Mouse (Mus musculus) right cerebral cortex, postnatal 14 days (tissue): ENCODE measurements at regions not wholly inside any gene's neighbourhood (a gene's known extent, or its start where the extent isn't known, plus 50 kb on each side); places are given as distances from the start of the nearest gene placed in this dataset.

Source experiments
- DNase-seq: peaks from one replicate; pipeline ENCODE4 v3.0.0; 2022

DNA sequence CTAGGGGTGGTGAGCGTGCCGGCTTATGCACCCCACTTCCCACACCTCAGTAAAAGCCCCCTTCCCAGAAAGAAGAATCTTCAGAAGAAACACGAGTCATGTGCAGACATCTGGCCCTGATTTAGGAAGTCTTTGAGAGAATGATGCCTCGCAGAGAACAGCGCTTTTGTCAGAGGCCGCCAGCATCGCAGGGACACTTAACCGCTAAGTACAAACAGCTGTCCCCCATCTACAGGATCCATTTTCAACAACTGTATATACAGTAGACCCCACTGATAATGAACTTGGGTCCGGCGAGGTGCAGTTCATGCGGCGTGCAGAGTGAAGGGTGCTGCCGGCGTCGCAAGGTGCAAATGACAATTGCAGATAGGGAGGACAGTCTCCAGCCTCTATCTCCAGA lies 85.4 kb upstream of the Rbm19 start:
- no peak for DNase-seq

DNA sequence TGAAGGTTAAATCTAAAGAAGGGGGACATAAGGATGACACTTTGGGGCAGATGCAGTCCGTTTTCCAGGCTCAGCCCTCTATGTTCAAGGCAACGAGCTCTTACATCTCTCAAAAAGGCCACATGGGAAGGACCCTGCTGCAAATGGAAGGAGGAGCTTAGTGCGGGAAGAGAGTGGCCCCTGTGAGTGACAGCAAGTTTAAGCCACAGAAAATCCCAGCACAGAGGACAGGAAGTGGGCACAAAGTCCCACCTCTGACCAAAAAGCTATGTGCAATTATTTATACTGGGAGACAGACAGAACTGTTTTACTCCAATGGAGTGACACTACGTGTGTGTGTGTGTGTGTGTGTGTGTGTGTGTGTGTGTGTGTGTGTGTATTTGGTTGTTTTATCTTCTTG lies 84.7 kb upstream of the Rbm19 start:
- DNase-seq: no peak

DNA sequence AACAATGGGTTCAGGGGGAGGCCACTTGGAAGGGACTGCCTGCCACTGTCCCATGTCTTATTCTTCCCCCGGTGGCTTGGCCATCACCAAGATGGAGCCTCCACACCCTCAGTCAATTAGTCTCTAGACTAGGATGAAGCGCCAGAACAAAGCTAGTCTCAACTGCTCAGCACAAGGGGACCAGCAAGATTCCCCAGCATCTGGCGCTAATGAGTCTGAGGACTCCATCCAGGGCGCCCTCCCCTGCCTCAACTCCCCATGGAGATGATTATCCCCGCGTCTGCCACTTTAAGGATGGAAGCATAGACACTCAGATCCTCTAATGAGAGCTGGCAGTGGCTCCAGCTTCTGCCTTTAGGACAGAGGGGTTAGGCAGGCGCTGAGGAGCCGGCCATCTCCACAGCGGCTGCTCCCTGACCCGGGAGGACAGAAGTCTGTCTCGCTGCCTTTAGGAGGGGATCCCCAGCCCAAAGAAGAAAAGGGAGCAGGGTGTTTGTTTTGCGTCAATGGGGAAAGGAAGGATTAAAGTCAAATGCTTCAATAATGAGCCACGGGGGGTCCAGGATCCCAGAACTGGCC lies 81.7 kb upstream of the Rbm19 start:
- DNase-seq: no peak

DNA sequence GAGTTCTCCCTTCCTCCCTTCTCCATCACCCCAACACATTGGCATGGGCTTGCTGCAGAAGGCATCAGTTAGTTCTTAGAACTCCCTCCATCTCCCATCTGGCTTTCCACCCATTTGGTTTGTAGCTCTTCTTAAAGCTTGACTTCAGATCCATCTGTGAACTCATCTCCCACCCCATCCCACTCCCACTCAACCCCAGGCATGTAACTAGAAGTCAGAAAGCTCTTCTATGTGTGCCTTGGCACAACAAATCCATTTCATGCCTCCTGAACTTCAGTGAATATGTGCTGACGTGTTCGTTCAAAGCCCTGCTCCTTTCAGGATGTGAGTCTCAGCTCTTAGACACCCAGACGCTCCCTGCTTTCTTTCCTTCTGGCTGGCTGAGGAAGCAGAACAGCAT lies 81.0 kb upstream of the Rbm19 start:
- DNase-seq: no peak

DNA sequence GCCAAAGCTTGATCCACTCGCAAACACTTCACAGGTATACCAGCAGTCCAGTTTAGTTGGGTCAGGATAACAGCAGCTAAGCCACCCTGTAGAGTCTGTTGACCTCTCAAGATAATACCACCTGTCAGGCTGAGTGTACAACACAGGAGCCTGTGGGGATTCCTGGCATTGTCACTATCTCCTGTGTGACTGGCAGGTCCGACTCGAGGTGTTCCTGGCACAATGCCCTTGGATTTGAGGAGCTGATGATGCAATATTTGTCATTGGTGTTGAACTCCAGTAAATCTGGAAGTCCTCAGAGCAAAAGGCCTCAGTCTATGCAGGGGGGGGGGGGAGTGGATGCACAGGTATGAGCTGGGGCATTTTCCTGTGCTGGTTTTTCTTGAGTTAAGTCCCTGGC lies 78.5 kb upstream of the Rbm19 start:
- DNase-seq: no peak

DNA sequence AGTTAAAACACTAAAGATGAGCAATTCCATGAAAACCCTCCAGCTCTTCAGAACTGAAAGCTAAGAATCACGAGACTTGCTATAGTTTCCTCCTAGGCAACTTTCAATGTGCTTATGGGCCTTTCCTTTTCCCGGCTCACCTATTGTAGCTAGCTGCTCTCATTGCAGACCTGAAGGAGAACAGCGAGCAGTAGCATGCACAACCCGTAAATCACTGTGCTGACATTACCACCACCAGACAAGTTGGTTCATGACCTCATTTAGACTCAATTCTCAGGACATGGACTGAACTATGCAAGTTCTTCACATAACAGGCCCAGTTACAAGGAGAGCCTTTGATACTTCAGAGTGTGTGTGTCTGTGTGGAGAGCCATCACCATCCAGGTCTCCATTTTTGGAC lies 72.5 kb upstream of the Rbm19 start:
- no peak for DNase-seq

DNA sequence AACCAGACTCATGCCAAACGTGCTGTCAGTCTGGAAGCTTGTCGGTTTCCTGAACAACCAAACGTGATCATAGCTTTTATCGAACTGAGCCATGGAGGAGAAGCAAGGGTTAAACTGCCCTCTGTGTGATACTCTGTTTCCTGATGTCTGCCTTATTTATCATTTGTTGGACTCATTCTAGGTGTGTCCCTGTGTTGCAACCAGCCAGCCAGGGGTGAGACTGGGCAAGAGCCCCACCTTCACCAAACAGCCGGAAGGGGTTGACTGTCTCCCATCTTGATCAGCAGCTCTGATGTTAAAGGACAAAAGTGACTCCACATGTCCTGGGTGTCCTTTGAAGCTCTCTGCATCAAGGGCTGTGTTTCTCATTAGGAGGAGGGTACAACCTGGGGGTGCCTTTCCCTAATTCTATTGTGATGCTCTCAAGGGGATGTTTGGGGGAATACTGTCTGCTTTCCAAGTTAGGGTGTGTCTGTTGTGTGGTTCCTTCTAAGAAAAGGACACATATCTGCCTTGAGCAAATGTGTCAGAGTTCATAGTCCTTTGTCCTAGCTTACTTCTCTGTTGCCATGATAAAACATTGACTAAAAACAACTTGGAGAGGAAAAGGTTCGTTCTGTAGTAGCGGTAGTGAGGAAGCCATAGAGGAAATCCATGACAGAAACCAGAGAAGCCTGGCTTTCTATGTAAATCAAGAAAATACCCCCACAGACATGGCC lies 67.0 kb upstream of the Rbm19 start:
- no peak for DNase-seq

DNA sequence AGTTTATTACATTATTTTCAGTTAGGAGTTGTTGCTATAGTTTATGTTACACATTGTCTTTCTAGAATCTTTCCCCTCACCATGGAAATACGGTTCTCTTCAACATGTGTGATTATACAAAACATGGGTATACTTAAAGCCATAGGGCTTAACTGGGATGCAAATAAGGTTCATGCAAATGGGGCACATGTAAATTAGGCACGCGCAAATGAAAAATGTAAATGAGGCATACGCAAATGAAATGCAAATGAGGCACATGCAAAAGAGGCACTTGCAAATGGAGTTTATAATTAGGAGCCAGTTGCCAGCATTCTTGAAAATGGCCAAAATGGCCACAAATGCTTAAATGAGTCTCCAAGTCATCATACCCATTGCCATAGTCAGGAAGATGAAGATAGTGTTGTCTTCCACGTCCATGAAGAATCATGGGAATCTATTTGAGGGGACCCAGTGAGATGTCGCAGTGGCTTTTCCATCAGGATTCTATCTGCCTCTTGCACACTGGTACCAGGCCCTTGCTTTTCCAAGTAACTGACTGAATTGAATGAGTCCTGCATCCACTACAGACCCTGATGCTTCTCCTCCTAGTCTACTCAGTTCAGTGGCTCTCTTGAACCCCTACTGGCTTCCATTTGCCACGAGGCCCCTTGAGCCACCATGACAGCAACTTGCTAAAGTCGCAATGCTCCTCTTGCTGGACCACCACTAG lies 65.4 kb upstream of the Rbm19 start:
- DNase-seq: no peak

DNA sequence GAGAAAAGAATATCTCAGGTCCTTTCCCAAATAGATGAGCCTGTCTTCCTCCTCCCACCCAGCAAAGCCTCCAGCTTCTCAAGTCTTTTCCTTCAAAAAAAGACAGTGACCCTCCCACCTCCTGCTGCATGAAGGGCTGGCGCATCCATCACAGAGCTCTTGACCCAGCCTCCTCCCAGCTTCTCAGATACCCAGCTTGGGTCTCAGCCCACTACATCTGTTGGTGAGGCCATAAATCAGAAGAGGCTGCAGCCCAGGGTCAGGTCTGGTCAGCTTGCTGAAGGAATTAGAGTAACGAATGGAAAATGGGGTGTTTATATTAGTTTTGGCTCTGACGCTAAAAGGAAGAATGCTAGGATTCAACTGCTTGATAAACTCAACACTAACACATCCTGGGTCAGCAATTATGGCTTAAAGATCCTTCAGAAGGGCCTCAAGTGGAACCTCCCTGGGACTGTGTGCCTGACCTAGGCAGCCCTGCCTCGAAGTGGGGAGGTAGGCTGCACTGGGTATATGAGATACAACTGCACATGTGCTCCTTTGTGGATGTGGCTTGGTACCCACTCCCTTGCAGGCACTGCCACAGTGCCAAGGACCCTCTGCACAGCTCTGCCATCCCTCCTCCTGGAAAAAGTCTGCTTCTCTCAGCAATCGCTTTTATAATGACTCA lies 61.6 kb upstream of the Rbm19 start:
- no peak for DNase-seq
